Mouse (Mus musculus): Measurements from ENCODE around the gene Lix1l. TPM values are rescaled to one million over a fixed set of nuclear protein-coding genes. Genes with fewer than 3 reads are reported as not detected.
A peak's percentile ranks its signal among the peaks of the same experiment; 100 is the strongest.
"Not testable (repeated sequence)": the region's sequence is repeated elsewhere in the genome, so short reads cannot be mapped to it uniquely, and the experiment has no call there.

The Lix1l gene
- polyA plus RNA-seq, 1 experiment: 24.2 TPM

GRCm38 (mm10) chr3:96663432-96664239 is 62.7 kb downstream of the Lix1l start:
- Histone ChIP-seq H3K79me3 (ENCODE audit: low read depth) (no peaks in the 10 kb centered on the region), H3ac (ENCODE audit: control insufficient read depth, insufficient read length, low read depth) (peak overlapping the region; percentile 52), H3K4me3 (ENCODE audit: insufficient read depth, poor library complexity, severe bottlenecking) (no peak overlapping the region), H3K36me3 (ENCODE audit: control insufficient read depth, insufficient read depth) (no peaks in the 10 kb centered on the region), H3K27me3 (ENCODE audit: control insufficient read depth, insufficient read depth, insufficient read length) (no peaks in the 10 kb centered on the region), H3K79me2 (ENCODE audit: control insufficient read depth, insufficient read depth) (no peaks in the 10 kb centered on the region)
- TF ChIP-seq CTCF (IDR thresholded peaks at IDR 0.05; ENCODE audit: control insufficient read depth, insufficient read depth, insufficient read length) (no peak), MYOG (IDR thresholded peaks at IDR 0.05; ENCODE audit: control insufficient read depth, extremely low read depth, insufficient read length) (no peak), MYOD1 (IDR thresholded peaks at IDR 0.05; ENCODE audit: control insufficient read depth, insufficient read length, low read depth) (peak; percentile 10)

GRCm38 (mm10) chr3:96665732-96666363 is 64.9 kb downstream of the Lix1l start:
- not testable (repeated sequence) for H3K4me3 ChIP-seq (ENCODE audit: insufficient read depth, poor library complexity, severe bottlenecking); H3K27me3 ChIP-seq (ENCODE audit: control insufficient read depth, insufficient read depth, insufficient read length); H3ac ChIP-seq (ENCODE audit: control insufficient read depth, insufficient read length, low read depth); H3K79me2 ChIP-seq (ENCODE audit: control insufficient read depth, insufficient read depth); H3K36me3 ChIP-seq (ENCODE audit: control insufficient read depth, insufficient read depth); H3K79me3 ChIP-seq (ENCODE audit: low read depth)

- Histone ChIP-seq H3K4me3 (ENCODE audit: insufficient read depth, poor library complexity, severe bottlenecking) (no peak overlapping the region), H3K79me2 (ENCODE audit: control insufficient read depth, insufficient read depth) (no peaks in the 10 kb centered on the region), H3K79me3 (ENCODE audit: low read depth) (no peaks in the 10 kb centered on the region), H3ac (ENCODE audit: control insufficient read depth, insufficient read length, low read depth) (no peak overlapping the region), H3K36me3 (ENCODE audit: control insufficient read depth, insufficient read depth) (no peaks in the 10 kb centered on the region), H3K27me3 (ENCODE audit: control insufficient read depth, insufficient read depth, insufficient read length) (no peaks in the 10 kb centered on the region)
- TF ChIP-seq FOSL1 (IDR thresholded peaks at IDR 0.05; ENCODE audit: insufficient read depth, low read length, poor library complexity, severe bottlenecking) (no peak), MAX (IDR thresholded peaks at IDR 0.05) (no peak), MYOG (IDR thresholded peaks at IDR 0.05; ENCODE audit: control insufficient read depth, extremely low read depth, insufficient read length) (no peak), CEBPB (IDR thresholded peaks at IDR 0.05; ENCODE audit: low read depth) (no peak), CTCF (IDR thresholded peaks at IDR 0.05; ENCODE audit: control insufficient read depth, insufficient read depth, insufficient read length) (no peak), MYOD1 (IDR thresholded peaks at IDR 0.05; ENCODE audit: control insufficient read depth, insufficient read length, low read depth) (no peak), USF1 (IDR thresholded peaks at IDR 0.05; ENCODE audit: low read depth) (no peak)
Observed at GRCm38 (mm10) chr3:96666916-96667315, 66.0 kb downstream of the Lix1l start.

- Histone ChIP-seq H3K79me2 (ENCODE audit: control insufficient read depth, insufficient read depth) (no peaks in the 10 kb centered on the region), H3K4me3 (ENCODE audit: insufficient read depth, poor library complexity, severe bottlenecking) (no peak overlapping the region), H3K79me3 (ENCODE audit: low read depth) (no peaks in the 10 kb centered on the region), H3K36me3 (ENCODE audit: control insufficient read depth, insufficient read depth) (no peaks in the 10 kb centered on the region), H3K27me3 (ENCODE audit: control insufficient read depth, insufficient read depth, insufficient read length) (no peaks in the 10 kb centered on the region), H3ac (ENCODE audit: control insufficient read depth, insufficient read length, low read depth) (no peak overlapping the region)
- TF ChIP-seq MYOD1 (IDR thresholded peaks at IDR 0.05; ENCODE audit: control insufficient read depth, insufficient read length, low read depth): no peak
- peak; percentile 31 for TF ChIP-seq CTCF (IDR thresholded peaks at IDR 0.05; ENCODE audit: control insufficient read depth, insufficient read depth, insufficient read length)
Observed at GRCm38 (mm10) chr3:96667316-96667715, 66.4 kb downstream of the Lix1l start.

GRCm38 (mm10) chr3:96668424-96669067 is 67.6 kb downstream of the Lix1l start:
- Histone ChIP-seq H3K79me2 (ENCODE audit: control insufficient read depth, insufficient read depth) (no peaks in the 10 kb centered on the region), H3K79me3 (ENCODE audit: low read depth) (no peaks in the 10 kb centered on the region), H3K27me3 (ENCODE audit: control insufficient read depth, insufficient read depth, insufficient read length) (no peaks in the 10 kb centered on the region), H3K4me3 (ENCODE audit: insufficient read depth, poor library complexity, severe bottlenecking) (no peak overlapping the region), H3ac (ENCODE audit: control insufficient read depth, insufficient read length, low read depth) (no peak overlapping the region), H3K36me3 (ENCODE audit: control insufficient read depth, insufficient read depth) (no peaks in the 10 kb centered on the region)
- TF ChIP-seq MYOG (IDR thresholded peaks at IDR 0.05; ENCODE audit: control insufficient read depth, extremely low read depth, insufficient read length): no peak
- TF ChIP-seq USF1 (IDR thresholded peaks at IDR 0.05; ENCODE audit: low read depth): no peak
- TF ChIP-seq FOSL1 (IDR thresholded peaks at IDR 0.05; ENCODE audit: insufficient read depth, low read length, poor library complexity, severe bottlenecking): no peak
- no peak for TF ChIP-seq MAX (IDR thresholded peaks at IDR 0.05)
- TF ChIP-seq CTCF (IDR thresholded peaks at IDR 0.05; ENCODE audit: control insufficient read depth, insufficient read depth, insufficient read length): no peak
- TF ChIP-seq CEBPB (IDR thresholded peaks at IDR 0.05; ENCODE audit: low read depth): no peak
- TF ChIP-seq MYOD1 (IDR thresholded peaks at IDR 0.05; ENCODE audit: control insufficient read depth, insufficient read length, low read depth): no peak
